Mouse (Mus musculus) stomach, embryonic 14.5 days (tissue): ENCODE measurements around the gene Naa35. TPM values are rescaled to one million over a fixed set of nuclear protein-coding genes. Genes with fewer than 3 reads are reported as not detected.

ENCODE experiments used
- ATAC-seq: fragments of 200-750 bp; cut with Nextera tagmentation; 2 replicates; pipeline ENCODE4 v1.8.0; 2017; ENCODE audit warnings: low read depth, moderate TSS enrichment; ENCODE audit not compliant: insufficient number of reproducible peaks, insufficient read depth, low FRiP score
- H3K27ac ChIP-seq: fragments of 300-500 bp; sonication (generic); 2 replicates; pipeline ENCODE4 v1.5.1; 2014; ENCODE audit warnings: mild to moderate bottlenecking, low read length, moderate library complexity, mixed read lengths
- H3K27me3 ChIP-seq: fragments of 300-500 bp; sonication (generic); 2 replicates; pipeline ENCODE4 v1.6.1; 2014; ENCODE audit warnings: low read length, control low read depth, mixed read lengths; ENCODE audit not compliant: control insufficient read depth, insufficient read depth
- H3K36me3 ChIP-seq: fragments of 300-500 bp; sonication (generic); 2 replicates; pipeline ENCODE4 v1.6.1; 2014; ENCODE audit warnings: mild to moderate bottlenecking, control low read depth, low read length, moderate library complexity, mixed read lengths; ENCODE audit not compliant: control insufficient read depth, insufficient read depth
- H3K4me1 ChIP-seq: fragments of 300-500 bp; sonication (generic); 2 replicates; pipeline ENCODE4 v1.6.1; 2014; ENCODE audit warnings: low read length, control low read depth, mixed read lengths; ENCODE audit not compliant: control insufficient read depth, insufficient read depth
- H3K4me2 ChIP-seq: fragments of 300-500 bp; sonication (generic); replicated peaks from 2 replicates; pipeline ENCODE4 v1.6.1; 2014; ENCODE audit warnings: low read depth, low read length, control low read depth
- H3K4me3 ChIP-seq: fragments of 300-500 bp; sonication (generic); 2 replicates; pipeline ENCODE4 v1.5.1; 2014; ENCODE audit warnings: low read depth, low read length, control low read depth
- H3K9ac ChIP-seq: fragments of 300-500 bp; sonication (generic); replicated peaks from 2 replicates; pipeline ENCODE4 v1.6.1; 2014; ENCODE audit warnings: low read depth, mild to moderate bottlenecking, control low read depth, low read length, moderate library complexity, mixed read lengths
- H3K9me3 ChIP-seq: fragments of 300-500 bp; sonication (generic); 2 replicates; pipeline ENCODE4 v1.6.1; 2016; ENCODE audit warnings: low read depth, low read length, control low read depth; ENCODE audit not compliant: control insufficient read depth
- WGBS: fragments of 180-500 bp; shearing (Covaris S2); extraction: QIAGEN DNeasy Blood & Tissue Kit; methylation state at CpG from one replicate; pipeline ENCODE4 v1.1.7; 2014; 5-methylcytosine and 5-hydroxymethylcytosine counted together
- polyA plus RNA-seq: library from polyadenylated mRNA; unstranded; fragments of >200 nt; fragmentation: Nextera tagmentation; extraction: Ambion mirVana; gene quantifications from 2 replicates; pipeline ENCODE4 v1.2.1, GENCODE M21; 2014

Gene Naa35
- polyA plus RNA-seq, 1 experiment from 2014 or later = 99.1 TPM

- WGBS = 82% methylated on average over 3 of the region's 3 CpGs
- Histone ChIP-seq H3K4me2 (no peak overlapping the region), H3K9ac (no peak overlapping the region), H3K4me3 (no peak overlapping the region), H3K4me1 (no peaks in the 10 kb centered on the region), H3K36me3 (no peaks in the 10 kb centered on the region), H3K27me3 (no peaks in the 10 kb centered on the region), H3K9me3 (no peaks in the 10 kb centered on the region), H3K27ac (no peak overlapping the region)
- no peak for ATAC-seq
Observed at GRCm38 (mm10) chr13:59685236-59685635, 100.2 kb downstream of the Naa35 start.

Other genes with a start within 250 kb of the Naa35 start
- 27.6 and 28.8 TPM in 2 replicates for gene Agtpbp1, start within 50 bp of the Naa35 start, polyA plus RNA-seq
- gene Golm1, start 90.6 kb downstream of the Naa35 start, polyA plus RNA-seq = 95.7 TPM in 2 replicates
- gene 4921517D22Rik, start 108.8 kb downstream of the Naa35 start, polyA plus RNA-seq = not detected in 2 replicates
- 0.04 TPM in 1 of 2 replicates, not detected in the other for gene Spata31d1a, start 125.1 kb downstream of the Naa35 start, polyA plus RNA-seq
- gene Spata31d1b, start 127.0 kb downstream of the Naa35 start, polyA plus RNA-seq = not detected in 2 replicates
- gene Spata31d1d, start 146.5 kb downstream of the Naa35 start, polyA plus RNA-seq = not detected in 2 replicates
- not detected in 2 replicates for gene 1700014D04Rik, start 161.5 kb downstream of the Naa35 start, polyA plus RNA-seq
- 120 and 121 TPM in 2 replicates for gene Isca1, start 184.6 kb downstream of the Naa35 start, polyA plus RNA-seq
- not detected in 2 replicates for gene Gm49354, start 197.0 kb downstream of the Naa35 start, polyA plus RNA-seq
- 49.4 and 50.0 TPM in 2 replicates for gene Tut7, start 237.9 kb downstream of the Naa35 start, polyA plus RNA-seq